Mouse (Mus musculus) right cerebral cortex, postnatal 4 days (tissue): ENCODE measurements at regions not wholly inside any gene's neighbourhood (a gene's known extent, or its start where the extent isn't known, plus 50 kb on each side); places are given as distances from the start of the nearest gene placed in this dataset.

Source experiments
- DNase-seq: peaks from one replicate; pipeline ENCODE4 v3.0.0-alpha.2; 2022

- no peak for DNase-seq
Observed at GRCm38 (mm10) chr13:29019839-29020238, 66.3 kb upstream of the Sox4 start.

- peak; percentile 71 for DNase-seq
Observed at GRCm38 (mm10) chr13:29016145-29016651, 62.7 kb upstream of the Sox4 start.

GRCm38 (mm10) chr13:29015605-29015994 lies 62.1 kb upstream of the Sox4 start:
- DNase-seq = peak; percentile 17

GRCm38 (mm10) chr13:29014827-29015604 lies 61.5 kb upstream of the Sox4 start:
- DNase-seq = no peak

- DNase-seq = peak; percentile 15
Observed at GRCm38 (mm10) chr13:29014066-29014826, 60.7 kb upstream of the Sox4 start.

- DNase-seq = no peak
Observed at GRCm38 (mm10) chr13:29006467-29006866, 53.0 kb upstream of the Sox4 start.
